Mouse (Mus musculus) telencephalon, adult 2 months (tissue): Measurements from ENCODE around the gene Gpbar1.
"Not testable (repeated sequence)": the region's sequence is repeated elsewhere in the genome, so short reads cannot be mapped to it uniquely, and the experiment has no call there.

ENCODE experiments used
- DNase-seq: peaks from one replicate; pipeline ENCODE4 v3.0.0-alpha.2; 2011; ENCODE audit warnings: low read depth, low spot score

Gene Gpbar1

GRCm38 (mm10) chr1:74321396-74321795 lies 43.0 kb downstream of the Gpbar1 start:
- no peak for DNase-seq

GRCm38 (mm10) chr1:74326916-74327315 lies 48.6 kb downstream of the Gpbar1 start:
- not testable (repeated sequence) for DNase-seq
